Mouse (Mus musculus) lung, embryonic 14.5 days (tissue): ENCODE data around the gene Cox5a. TPM values are rescaled to one million over a fixed set of nuclear protein-coding genes. Genes with fewer than 3 reads are reported as not detected.

Experiments used
- ATAC-seq: fragments of 200-750 bp; cut with Nextera tagmentation; 2 replicates; pipeline ENCODE4 v1.8.0; 2017; ENCODE audit warnings: mild to moderate bottlenecking, moderate TSS enrichment, moderate library complexity; ENCODE audit not compliant: insufficient read depth
- DNase-seq: peaks from one replicate; pipeline ENCODE4 v3.0.0-alpha.2; 2015
- H3K27ac ChIP-seq: fragments of 300-500 bp; sonication (generic); 2 replicates; pipeline ENCODE4 v1.5.1; 2014; ENCODE audit warnings: low read depth, mild to moderate bottlenecking, moderate library complexity
- H3K27me3 ChIP-seq: fragments of 300-500 bp; sonication (generic); 2 replicates; pipeline ENCODE4 v1.6.1; 2014; ENCODE audit warnings: low read length, control low read depth; ENCODE audit not compliant: insufficient read depth
- H3K36me3 ChIP-seq: fragments of 300-500 bp; sonication (generic); 2 replicates; pipeline ENCODE4 v1.6.1; 2014; ENCODE audit warnings: control low read depth; ENCODE audit not compliant: insufficient read depth
- H3K4me1 ChIP-seq: fragments of 300-500 bp; sonication (generic); 2 replicates; pipeline ENCODE4 v1.6.1; 2014; ENCODE audit warnings: antibody characterized with exemption, control low read depth; ENCODE audit not compliant: insufficient read depth
- H3K4me2 ChIP-seq: fragments of 300-500 bp; sonication (generic); 2 replicates; pipeline ENCODE4 v1.6.1; 2014; ENCODE audit warnings: mild to moderate bottlenecking
- H3K4me3 ChIP-seq: fragments of 300-500 bp; sonication (generic); 2 replicates; pipeline ENCODE4 v1.5.1; 2014; ENCODE audit warnings: low read depth, low read length
- H3K9ac ChIP-seq: fragments of 300-500 bp; sonication (generic); 2 replicates; pipeline ENCODE4 v1.6.1; 2014
- H3K9me3 ChIP-seq: fragments of 300-500 bp; sonication (generic); 2 replicates; pipeline ENCODE4 v1.6.1; 2016; ENCODE audit warnings: low read depth, low read length, control low read depth
- CTCF ChIP-seq: IDR thresholded peaks from 2 replicates; pipeline ENCODE4 v1.5.1; 2016; ENCODE audit warnings: antibody characterized with exemption, low read depth
- WGBS: fragments of 180-500 bp; shearing (Covaris S2); extraction: QIAGEN DNeasy Blood & Tissue Kit; methylation state at CpG from one replicate; pipeline ENCODE4 v1.1.7; 2014; 5-methylcytosine and 5-hydroxymethylcytosine counted together
- polyA plus RNA-seq: library from polyadenylated mRNA; unstranded; fragments of >200 nt; fragmentation: Nextera tagmentation; extraction: Ambion mirVana; gene quantifications from 2 replicates; pipeline ENCODE4 v1.2.1, GENCODE M21; 2014

Cox5a gene
- polyA plus RNA-seq, 1 experiment from 2014 or later, result 527 TPM

DNA sequence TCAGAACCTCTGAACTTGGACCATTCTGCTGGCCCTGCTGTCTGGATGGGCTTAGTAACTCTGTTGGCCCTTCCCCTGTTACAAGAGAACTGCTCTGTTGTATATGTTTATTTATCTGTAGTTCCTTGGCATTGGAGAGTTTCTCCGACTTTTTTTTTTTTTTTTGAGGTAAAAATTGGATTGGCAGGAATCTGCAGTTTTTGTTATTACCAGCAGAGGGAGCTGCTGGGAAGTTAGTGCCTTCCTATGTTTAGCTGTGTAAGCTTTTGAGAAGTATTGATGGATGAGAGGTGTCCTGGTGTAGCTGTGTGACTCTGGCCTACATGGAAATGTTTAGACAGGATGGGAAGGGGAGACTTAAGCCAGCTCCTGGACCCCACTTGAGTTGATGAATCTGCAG, 20.2 kb downstream of the Cox5a start:
- DNase-seq (peak; percentile 86), ATAC-seq (no peak)
- Histone ChIP-seq H3K27ac (no peak overlapping the region), H3K27me3 (no peaks in the 10 kb centered on the region), H3K4me1 (no peaks in the 10 kb centered on the region; the same call in 1 of the 2 replicates), H3K36me3 (peaks cover 70% of the 10 kb centered on the region), H3K4me2 (no peak overlapping the region), H3K9ac (no peak overlapping the region), H3K4me3 (no peak overlapping the region), H3K9me3 (no peaks in the 10 kb centered on the region)
- TF ChIP-seq CTCF, result peak; percentile 74
- WGBS, result 0% methylated on average over 1 of the region's 1 CpGs

GRCm38 (mm10) chr9:57543951-57544350, 22.9 kb downstream of the Cox5a start:
- no peak overlapping the region for H3K9ac ChIP-seq
- H3K4me3 ChIP-seq, result no peak overlapping the region
- no peaks in the 10 kb centered on the region for H3K9me3 ChIP-seq
- no peak for ATAC-seq
- H3K4me2 ChIP-seq, result no peak overlapping the region
- H3K36me3 ChIP-seq, result peaks cover 96% of the 10 kb centered on the region
- H3K27me3 ChIP-seq, result no peaks in the 10 kb centered on the region
- TF ChIP-seq CTCF, result no peak
- WGBS, result 85% methylated on average over 3 of the region's 3 CpGs
- no peaks in the 10 kb centered on the region for H3K4me1 ChIP-seq
- DNase-seq, result no peak
- no peak overlapping the region for H3K27ac ChIP-seq

DNA sequence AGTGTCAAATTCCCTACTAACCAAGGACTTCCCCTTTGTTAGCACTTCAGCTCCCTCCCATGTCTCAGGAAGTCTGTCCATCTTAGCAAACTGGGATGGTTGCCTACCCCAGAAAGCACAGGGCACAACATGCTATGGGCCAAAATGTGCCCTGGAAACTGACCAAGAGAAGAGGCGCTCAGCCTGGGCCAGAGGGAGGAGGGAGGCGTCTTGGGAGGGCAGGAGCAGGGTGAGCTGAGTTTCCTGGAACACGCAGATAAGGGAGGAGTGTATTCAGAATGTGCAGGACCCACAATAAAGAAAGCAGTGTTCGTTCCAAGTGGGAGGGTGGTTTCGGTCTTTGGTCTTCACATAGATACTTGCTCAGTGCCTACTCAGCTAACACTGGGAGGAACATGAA, 26.2 kb downstream of the Cox5a start:
- peaks cover 6% of the 10 kb centered on the region; the same call in 1 of the 2 replicates for H3K4me1 ChIP-seq
- no peak overlapping the region for H3K9ac ChIP-seq
- no peaks in the 10 kb centered on the region for H3K9me3 ChIP-seq
- TF ChIP-seq CTCF, result no peak
- H3K4me3 ChIP-seq, result no peak overlapping the region
- H3K27ac ChIP-seq, result no peak overlapping the region
- ATAC-seq, result no peak
- no peaks in the 10 kb centered on the region for H3K27me3 ChIP-seq
- no peak overlapping the region for H3K4me2 ChIP-seq
- H3K36me3 ChIP-seq, result peaks cover 84% of the 10 kb centered on the region
- no peak for DNase-seq
- WGBS, result 71% methylated on average over 5 of the region's 5 CpGs

GRCm38 (mm10) chr9:57547869-57548268, 26.8 kb downstream of the Cox5a start:
- H3K4me1 ChIP-seq, result peaks cover 6% of the 10 kb centered on the region; the same call in 1 of the 2 replicates
- WGBS, result 85% methylated on average over 11 of the region's 11 CpGs
- no peak for ATAC-seq
- no peaks in the 10 kb centered on the region for H3K27me3 ChIP-seq
- H3K4me2 ChIP-seq, result no peak overlapping the region
- no peak for TF ChIP-seq CTCF
- no peak overlapping the region for H3K9ac ChIP-seq
- peaks cover 78% of the 10 kb centered on the region for H3K36me3 ChIP-seq
- H3K4me3 ChIP-seq, result no peak overlapping the region
- H3K9me3 ChIP-seq, result no peaks in the 10 kb centered on the region
- no peak for DNase-seq
- no peak overlapping the region for H3K27ac ChIP-seq

- Histone ChIP-seq H3K4me2 (no peak overlapping the region), H3K4me1 (peaks cover 6% of the 10 kb centered on the region; the same call in 1 of the 2 replicates), H3K4me3 (no peak overlapping the region), H3K36me3 (peaks cover 65% of the 10 kb centered on the region), H3K27ac (no peak overlapping the region), H3K9me3 (no peaks in the 10 kb centered on the region), H3K9ac (no peak overlapping the region), H3K27me3 (no peaks in the 10 kb centered on the region)
- WGBS, result 92% methylated on average over 4 of the region's 4 CpGs
- TF ChIP-seq CTCF, result no peak
- ATAC-seq (no peak), DNase-seq (no peak)
Observed at GRCm38 (mm10) chr9:57549186-57549585, 28.1 kb downstream of the Cox5a start.

DNA sequence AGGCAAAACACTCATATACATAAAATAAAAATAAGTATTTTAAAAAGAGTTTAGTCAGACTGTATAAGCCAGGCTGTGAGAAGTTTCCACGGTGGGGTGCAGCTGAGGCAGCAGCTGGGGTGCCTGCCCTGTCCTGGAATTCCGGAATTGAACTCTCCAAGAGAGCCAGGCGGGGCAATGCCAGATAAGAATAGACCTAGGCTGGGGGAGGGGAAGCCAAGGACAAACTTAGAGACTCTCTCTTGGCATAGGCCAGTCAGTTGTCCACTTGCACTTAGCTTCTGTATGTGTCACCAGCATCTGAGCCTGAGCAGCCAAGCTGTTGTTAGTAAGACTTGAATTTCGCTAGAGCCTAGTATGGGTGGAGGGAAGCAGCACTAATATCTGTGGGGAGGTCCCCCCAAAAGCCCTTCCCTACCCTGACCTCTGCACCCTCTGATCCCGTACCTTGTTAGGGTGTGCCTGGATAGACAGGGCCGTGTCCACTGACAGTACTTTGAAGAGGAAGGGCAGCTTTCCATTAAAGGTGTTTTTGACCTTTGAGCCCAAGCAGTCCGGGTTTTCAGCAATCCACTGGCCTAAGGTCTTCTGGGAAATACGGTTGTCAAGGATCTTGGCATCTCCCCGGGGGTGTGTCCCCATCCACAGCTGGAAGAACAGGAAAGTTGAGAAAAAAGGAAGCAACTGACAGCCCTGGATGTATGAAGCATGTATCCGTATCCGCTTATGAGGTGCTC, 29.2 kb downstream of the Cox5a start:
- H3K9ac ChIP-seq, result no peak overlapping the region
- peaks cover 54% of the 10 kb centered on the region for H3K36me3 ChIP-seq
- ATAC-seq (no peak), DNase-seq (no peak)
- TF ChIP-seq CTCF, result no peak
- peaks cover 6% of the 10 kb centered on the region; the same call in 1 of the 2 replicates for H3K4me1 ChIP-seq
- no peak overlapping the region for H3K4me3 ChIP-seq
- no peaks in the 10 kb centered on the region for H3K27me3 ChIP-seq
- no peak overlapping the region for H3K27ac ChIP-seq
- 76% methylated on average over 11 of the region's 11 CpGs for WGBS
- H3K4me2 ChIP-seq, result no peak overlapping the region
- no peaks in the 10 kb centered on the region for H3K9me3 ChIP-seq

DNA sequence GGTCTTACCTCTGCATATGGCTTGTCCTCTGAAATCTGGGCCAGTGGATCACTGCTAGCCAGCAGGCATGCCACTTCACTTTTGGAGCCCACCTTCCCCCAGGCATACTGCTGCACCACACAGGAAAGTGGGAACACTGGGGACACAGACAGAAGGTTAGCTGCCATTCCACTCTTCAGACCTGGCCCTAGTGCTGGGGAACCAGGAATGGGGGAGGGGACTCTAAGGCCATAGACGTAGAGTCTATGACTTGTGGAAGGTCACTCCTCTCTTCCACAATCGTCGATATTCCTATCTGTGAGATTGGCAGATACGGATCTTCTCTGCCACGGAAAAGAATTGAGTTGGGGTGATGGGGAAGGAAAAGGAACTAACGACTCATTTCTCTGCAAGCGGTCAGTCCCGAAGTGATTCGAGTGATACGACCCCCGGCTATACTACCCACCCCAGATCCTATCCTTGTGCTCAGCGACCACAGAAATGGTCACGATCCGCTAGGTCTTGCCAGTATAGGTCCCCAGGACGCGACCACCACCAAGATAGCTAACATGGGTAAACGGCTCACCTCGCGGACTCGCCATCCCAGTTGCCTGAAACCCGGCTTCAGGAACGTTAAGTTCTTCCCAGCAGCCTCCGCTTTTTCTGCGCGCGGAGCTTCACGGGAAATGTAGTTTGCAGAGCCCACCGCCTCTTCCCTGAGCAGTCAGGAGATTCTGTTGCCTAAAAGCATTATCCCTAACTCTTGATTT, 31.2 kb downstream of the Cox5a start, which contains the start of gene Mpi:
Gene Mpi, minus strand, starts transcription at position 625 of the 749 bp plus-strand sequence.
- WGBS, result 1% methylated on average over 28 of the region's 28 CpGs
- H3K27ac ChIP-seq, result no peak within 1 kb of the TSS
- DNase-seq, result peak; percentile 87

More for the DNA sequence above, 31.2 kb downstream of the Cox5a start, which contains the start of gene Mpi:
- Histone ChIP-seq H3K36me3 (peaks cover 34% of the 10 kb centered on the region), H3K4me3 (peak within 1 kb of the TSS; percentile 70), H3K9ac (peak within 1 kb of the TSS; percentile 68), H3K4me1 (peaks cover 6% of the 10 kb centered on the region; the same call in 1 of the 2 replicates), H3K27me3 (no peaks in the 10 kb centered on the region), H3K9me3 (no peaks in the 10 kb centered on the region), H3K4me2 (peak within 1 kb of the TSS; percentile 77)
- no peak for TF ChIP-seq CTCF
- ATAC-seq, result peak; percentile 64; the same call in 1 of the 2 replicates
